Mouse (Mus musculus): ENCODE data around the gene Ott.
"Not testable (repeated sequence)": the region's sequence is repeated elsewhere in the genome, so short reads cannot be mapped to it uniquely, and the experiment has no call there.

The Ott gene

DNA sequence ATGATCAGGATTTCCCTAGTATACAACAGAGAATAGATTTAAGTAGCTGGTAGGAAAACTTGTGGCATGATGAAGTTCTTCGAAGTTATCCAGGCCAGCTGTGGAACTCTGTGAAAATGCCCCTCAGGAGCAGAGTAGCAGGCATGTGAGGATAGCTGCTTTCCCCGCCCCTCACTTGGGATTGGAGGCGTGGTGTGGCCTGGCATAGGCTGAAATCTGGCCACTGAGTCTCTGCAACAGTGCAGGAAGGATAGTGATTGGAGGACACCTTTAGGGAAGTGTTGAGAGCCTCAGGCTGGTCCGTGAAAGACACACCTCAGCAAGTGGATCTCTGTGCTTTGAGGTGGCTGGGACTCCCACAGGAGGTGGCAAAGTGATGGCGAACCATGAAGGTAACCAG is at the start of gene Ott:
TSS of gene Ott (plus strand) at position 301 of the 400 bp plus-strand sequence.
- DNase-seq (ENCODE audit: low spot score in 2 of 2): not testable (repeated sequence)

All from spleen, postnatal 14 days (tissue).